Mouse (Mus musculus) embryonic fibroblast, embryonic 13.5 days (primary cell): Measurements from ENCODE around the gene Cemip.

Source experiments
- CTCF ChIP-seq: IDR thresholded peaks from 2 replicates; pipeline ENCODE4 v1.5.1; 2011; ENCODE audit warnings: mild to moderate bottlenecking, control low read depth, low read length, moderate library complexity, borderline replicate concordance; ENCODE audit not compliant: insufficient read depth
- POLR2A ChIP-seq: IDR thresholded peaks from 2 replicates; pipeline ENCODE4 v1.6.1; 2011; ENCODE audit warnings: low read depth, mild to moderate bottlenecking, control low read depth, low read length, moderate library complexity

- TF ChIP-seq CTCF (no peak), POLR2A (peak; percentile 96)
Measured at GRCm38 (mm10) chr7:83891433-83892332, 194.6 kb downstream of the Cemip start.
